ENCODE assay signal across 22 mouse cellular contexts in genomic region chr19:22451290-22451689, GRCm38 (mm10).
DNase-seq lines count a peak whose midpoint lies in the region; TF ChIP-seq lines count a peak whose summit lies in the region.
"Had no signal": no experiment of that assay in that cellular context is flagged by ENCODE, and none has a peak within 500 bp of the region (broad histone marks: within the 10 kb centered on the region; RNA-seq: fewer than 3 reads in every experiment).

No protein-coding gene starts in this region.

- intact Hi-C loops in heart, postnatal 10 days (cut with DNase I), result no loop called here

- WGBS in cerebellum, adult 2 months, result 14% methylated on average over 5 of the region's 5 CpGs

- H3K4me1 ChIP-seq in cerebellum, adult 2 months (ENCODE audit: control insufficient read depth, insufficient read depth, low read length), result peaks cover 8% of the 10 kb centered on the region; the same call in 1 of the 2 replicates

- no peaks in the 10 kb centered on the region for H3K27me3 ChIP-seq in cerebellum, adult 2 months (ENCODE audit: control insufficient read depth, insufficient read depth, low read length)
- H3K27me3 ChIP-seq: hindbrain, embryonic 12.5 days; intestine, embryonic 15.5 days; neural tube, embryonic 13.5 days had no signal

- H3K27ac ChIP-seq in cerebellum, adult 2 months (ENCODE audit: insufficient read depth, low read length), result no peak overlapping the region
- H3K27ac ChIP-seq: embryonic facial prominence, embryonic 13.5 days; forebrain, embryonic 12.5 days; hindbrain, embryonic 12.5 days; intestine, embryonic 15.5 days; midbrain, embryonic 12.5 days; neural tube, embryonic 13.5 days had no signal

- peak in 1 of 2 experiments; percentile 57 for DNase-seq in cerebellum, adult 2 months
- no peak for DNase-seq in cerebellum, adult 8-10 months
- peak; percentile 41 for DNase-seq in heart, adult 11 months
- no peak for DNase-seq in heart, postnatal 10 days
- DNase-seq in layer of hippocampus, adult 9-11 months, result peak; percentile 13
- DNase-seq in layer of hippocampus, postnatal 36 days, result no peak
- DNase-seq in lung, postnatal 25 days (ENCODE audit: low spot score), result peak; percentile 1
- no peak for DNase-seq in lung, adult 18-20 months
- DNase-seq: adrenal gland, adult 8-10 months; embryo, embryonic 11 days; gastrocnemius, postnatal 10 days; kidney, adult 9 months; kidney, postnatal 25 days; thymus, adult 18-20 months; thymus, postnatal 36 days had no signal

- H3K4me3 ChIP-seq in cerebellum, adult 2 months (replicated peaks; ENCODE audit: insufficient read depth, low read depth, low read length), result peak overlapping the region; percentile 25
- H3K4me3 ChIP-seq: embryonic facial prominence, embryonic 13.5 days; erythroblast, embryonic 14.5 days; forebrain, embryonic 12.5 days; hindbrain, embryonic 12.5 days; intestine, embryonic 15.5 days; midbrain, embryonic 12.5 days; neural tube, embryonic 13.5 days had no signal

- TF ChIP-seq CTCF in cerebellum, adult 2 months (IDR thresholded peaks at IDR 0.05; ENCODE audit: borderline replicate concordance, insufficient read depth, low read depth, low read length), result no peak

- no peak for TF ChIP-seq POLR2A in cerebellum, adult 2 months (IDR thresholded peaks at IDR 0.05; ENCODE audit: borderline replicate concordance, insufficient read depth, low read length)

Comparison
In these comparisons a context has a peak if more than half of its experiments do, and no peak if none do; other contexts are left out.
1. DNase-seq: peak in heart, adult 11 months (single experiment), layer of hippocampus, adult 9-11 months (single experiment) and lung, postnatal 25 days (single experiment); none in cerebellum, adult 8-10 months (single experiment), heart, postnatal 10 days (0 of 2), layer of hippocampus, postnatal 36 days (0 of 2) and lung, adult 18-20 months (0 of 2).